Mouse (Mus musculus) CD4-positive, CD25-positive, alpha-beta regulatory T cell, adult 9 weeks (primary cell): Measurements from ENCODE around the gene Zxdb. TPM values are rescaled to one million over a fixed set of nuclear protein-coding genes. Genes with fewer than 3 reads are reported as not detected.

Experiments used
- polyA plus RNA-seq: library from polyadenylated mRNA; unstranded; fragments of 100-300 nt; shearing (Covaris generic); gene quantifications from one replicate; pipeline ENCODE4 v1.2.1, GENCODE M21; 2017

Gene Zxdb
- 0.94 TPM for polyA plus RNA-seq

GRCm38 (mm10) chrX:94724192-94724971 lies at the start of gene Zxdb:
Zxdb (plus strand) TSS chrX:94724569.

Other genes starting within 250 kb of the Zxdb start
- 4.9 TPM for gene Maged1, start 182.4 kb upstream of the Zxdb start, polyA plus RNA-seq
- gene Gspt2, start 88.5 kb upstream of the Zxdb start, polyA plus RNA-seq = 0.47 TPM